Mouse (Mus musculus) monocyte, adult 59 days (primary cell): ENCODE measurements around the gene Trim75. TPM values are rescaled to one million over a fixed set of nuclear protein-coding genes. Genes with fewer than 3 reads are reported as not detected.

ENCODE experiments used
- total RNA-seq, 2 experiments: library from RNA; stranded (reverse); gene quantifications; one replicate each; pipeline ENCODE4 v1.2.4; 2023

Trim75 gene
- not detected for total RNA-seq

DNA sequence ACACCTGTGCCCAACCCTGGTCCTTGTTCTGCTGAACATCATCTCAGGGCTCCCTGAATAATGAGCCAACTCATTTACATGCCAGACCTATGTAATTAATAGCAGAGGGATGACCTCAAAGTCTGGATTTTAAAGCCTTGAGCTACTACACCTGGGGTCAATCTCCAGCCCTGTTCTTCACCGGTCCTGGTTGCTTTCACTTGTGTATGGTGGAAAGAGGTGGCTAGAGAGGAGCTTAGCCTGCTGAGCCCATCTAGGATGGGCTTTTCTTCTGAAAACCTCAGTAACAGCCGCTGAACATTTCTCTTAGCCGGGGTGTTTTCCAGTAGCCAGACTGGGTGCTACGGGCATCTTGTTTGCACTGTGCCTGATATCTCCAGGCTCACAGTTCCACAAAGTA is at the start of gene Trim75:
Trim75 (minus strand) TSS at position 101 of the 400 bp plus-strand sequence.

DNA sequence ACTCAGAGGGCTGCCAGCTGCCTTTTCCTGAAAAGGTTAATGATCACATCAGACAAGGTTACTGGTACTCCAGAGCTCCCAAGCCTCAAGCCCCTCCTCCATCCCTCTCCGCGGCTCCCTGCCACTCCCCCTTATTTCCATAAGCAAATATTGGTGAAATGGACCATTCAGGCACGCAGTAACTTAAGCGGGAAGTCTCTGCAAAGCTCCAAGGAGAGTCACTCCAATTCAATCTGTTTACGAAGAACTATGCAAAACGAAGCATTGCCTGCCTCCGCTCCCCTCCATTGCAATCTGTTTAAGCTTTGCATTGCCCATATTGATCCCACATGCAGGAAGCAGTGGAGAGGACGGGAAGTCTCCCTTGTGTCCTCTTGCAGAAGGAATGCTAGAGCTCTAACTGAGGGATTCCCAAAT is 49.5 kb upstream of the Trim75 start, which contains the start of gene Apela:
Apela (minus strand) TSS at position 220 of the 417 bp plus-strand sequence.

DNA sequence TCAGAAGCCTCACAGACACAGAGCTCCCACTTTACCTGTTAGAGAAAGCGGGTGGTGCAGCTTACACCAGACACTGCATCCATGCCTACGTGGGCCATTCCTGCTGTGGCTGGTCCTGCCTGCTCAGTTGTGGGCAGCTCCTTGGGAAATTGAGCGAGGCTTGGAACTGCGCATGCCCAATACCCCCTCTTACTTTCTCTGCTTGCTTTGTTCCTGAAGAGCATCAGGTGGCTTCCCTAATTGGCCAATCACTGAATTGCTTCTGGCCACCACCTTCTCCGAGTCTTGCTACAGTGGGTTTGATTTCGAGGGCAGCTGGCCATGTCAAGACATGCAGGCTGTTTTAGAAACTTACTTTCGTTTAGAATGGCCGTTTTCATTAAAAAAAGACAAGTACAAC is 30.8 kb upstream of the Trim75 start, which contains the start of the genes Trim61 and Trim60:
Trim61 (minus strand) TSS at position 101 of the 400 bp plus-strand sequence.
Trim60 (minus strand) TSS at position 162 of the 400 bp plus-strand sequence.

DNA sequence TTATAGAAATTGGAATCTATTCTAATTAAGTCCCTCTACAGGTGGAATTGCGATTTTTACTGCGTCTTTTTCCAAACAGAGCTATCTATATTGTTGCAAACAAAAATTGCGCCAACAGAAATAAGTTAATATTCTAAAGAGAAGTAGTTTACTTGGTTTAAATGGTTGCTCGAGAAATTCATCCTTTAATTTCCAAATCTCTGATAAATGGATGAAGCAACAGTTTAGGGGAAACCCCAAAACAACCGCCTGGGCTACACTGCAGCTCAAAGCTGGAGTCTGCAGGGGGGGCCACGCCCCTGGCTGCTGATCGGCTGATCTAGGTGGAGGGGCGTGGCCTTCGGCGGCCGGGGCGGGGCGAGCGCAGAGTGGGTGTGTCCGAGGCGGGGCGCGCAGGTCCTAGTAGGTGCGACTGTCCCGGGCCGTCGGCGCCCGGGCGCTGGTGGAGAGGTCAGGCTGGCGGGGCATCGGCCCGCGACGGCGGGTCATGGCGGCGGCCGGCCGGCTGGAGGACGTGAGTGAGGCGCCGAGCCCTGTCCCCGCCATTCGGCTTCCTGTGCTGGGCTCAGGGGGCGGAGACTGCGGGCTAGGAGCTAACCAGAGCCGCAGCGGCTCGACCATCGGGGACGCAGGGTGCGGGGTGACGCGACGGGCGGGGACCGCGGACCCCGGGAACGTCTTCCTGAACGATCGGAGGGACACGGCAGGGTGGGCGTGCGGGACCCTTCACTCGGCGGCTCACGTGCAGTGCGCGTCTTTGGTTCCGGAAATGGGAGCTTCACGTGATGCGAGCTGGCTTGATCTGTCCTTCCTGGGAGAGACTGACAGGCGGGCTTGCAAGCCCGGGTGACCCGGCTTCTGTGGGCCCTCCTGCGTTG is 40.6 kb downstream of the Trim75 start, which contains the start of gene Tmem192:
Tmem192 (plus strand) TSS at position 366 of the 878 bp plus-strand sequence.

Other genes starting within 250 kb of the Trim75 start
- gene Klhl2, start 137.8 kb downstream of the Trim75 start, total RNA-seq, result 10 to 100 TPM; 49.2 to 49.7 TPM
- gene Tmem192, start 40.6 kb downstream of the Trim75 start, total RNA-seq, result 10 to 100 TPM; 43.7 to 50.3 TPM
- not detected for gene Trim61, start 30.7 kb upstream of the Trim75 start, total RNA-seq
- gene Trim60, start 30.8 kb upstream of the Trim75 start, total RNA-seq, result not detected
- gene Apela, start 49.5 kb upstream of the Trim75 start, total RNA-seq, result not detected
- gene Gm10663, start 87.2 kb upstream of the Trim75 start, total RNA-seq, result not detected
- not detected for gene BC030870, start 141.7 kb upstream of the Trim75 start, total RNA-seq